Mouse (Mus musculus): ENCODE measurements at regions not wholly inside any gene's neighbourhood (a gene's known extent, or its start where the extent isn't known, plus 50 kb on each side); places are given as distances from the start of the nearest gene placed in this dataset.

DNA sequence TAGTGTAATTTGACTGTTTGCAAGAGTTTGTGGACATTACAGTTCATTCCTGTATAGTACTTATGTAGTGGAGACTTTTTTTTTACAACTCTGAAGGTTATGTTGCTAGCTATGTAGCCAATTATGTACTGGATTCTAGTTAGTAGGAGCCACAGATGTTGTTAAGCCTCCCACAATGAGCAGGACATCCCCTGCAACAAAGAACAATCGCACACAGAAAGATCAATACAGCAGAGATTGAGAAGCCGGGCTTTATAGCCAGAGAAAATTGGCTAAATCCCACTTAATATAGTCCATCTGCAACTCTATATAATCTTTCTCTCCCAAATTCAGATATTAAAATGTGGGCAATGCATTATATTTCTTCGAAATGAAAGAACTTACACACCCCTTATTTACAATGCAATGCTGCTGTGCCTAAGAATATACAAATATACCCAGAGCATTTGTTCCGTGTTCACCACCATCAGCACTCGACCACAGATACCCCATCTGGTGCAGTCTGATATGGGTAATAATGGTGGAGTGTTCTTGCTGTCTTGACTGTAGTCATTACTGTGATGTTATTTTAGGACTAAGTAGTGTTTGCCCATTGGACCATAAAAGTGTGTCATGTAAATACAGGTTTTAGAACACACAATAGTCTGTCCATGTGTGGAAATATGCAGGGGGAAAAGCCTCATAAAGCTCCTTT, 1351.9 kb upstream of the Zeb2 start:
- DNase-seq = no peak

DNA sequence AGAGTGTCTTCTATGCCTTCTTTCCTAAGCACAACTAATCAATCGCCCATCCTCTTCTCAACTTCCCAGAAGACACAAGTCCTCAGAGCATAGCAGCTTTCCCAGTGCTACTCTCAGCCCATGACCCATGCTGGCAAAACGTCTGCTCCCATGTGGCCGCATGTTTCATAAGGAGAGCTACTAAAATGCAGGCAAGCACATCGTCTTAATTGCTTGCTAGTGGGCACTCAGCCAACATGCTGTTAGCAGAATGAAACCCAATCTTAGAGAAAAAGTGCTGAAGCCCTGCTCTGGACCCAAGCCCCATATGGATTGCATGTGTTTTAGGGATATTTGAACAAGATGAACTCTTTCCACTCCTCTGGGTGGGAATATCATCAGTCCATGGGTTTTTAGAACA, 1348.2 kb upstream of the Zeb2 start:
- DNase-seq = no peak

DNA sequence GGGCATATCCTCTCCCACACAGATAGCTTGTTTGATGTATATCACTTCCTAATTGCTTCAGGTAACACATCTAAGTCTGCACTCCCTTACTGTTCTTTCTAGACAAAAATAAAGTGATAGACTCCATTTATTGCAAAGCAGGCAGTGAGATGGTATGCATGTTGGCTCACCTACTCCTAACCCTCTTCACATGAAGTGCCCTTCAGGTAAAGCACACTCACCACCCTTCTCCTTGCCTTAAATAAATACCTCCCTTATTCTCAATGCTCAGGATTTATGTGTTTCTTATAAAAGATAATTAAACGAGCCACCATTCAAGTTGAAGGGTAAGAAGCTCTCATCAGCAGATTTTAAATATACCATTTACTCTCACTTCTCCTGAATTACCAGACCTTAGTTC, 1347.7 kb upstream of the Zeb2 start:
- DNase-seq = no peak

DNA sequence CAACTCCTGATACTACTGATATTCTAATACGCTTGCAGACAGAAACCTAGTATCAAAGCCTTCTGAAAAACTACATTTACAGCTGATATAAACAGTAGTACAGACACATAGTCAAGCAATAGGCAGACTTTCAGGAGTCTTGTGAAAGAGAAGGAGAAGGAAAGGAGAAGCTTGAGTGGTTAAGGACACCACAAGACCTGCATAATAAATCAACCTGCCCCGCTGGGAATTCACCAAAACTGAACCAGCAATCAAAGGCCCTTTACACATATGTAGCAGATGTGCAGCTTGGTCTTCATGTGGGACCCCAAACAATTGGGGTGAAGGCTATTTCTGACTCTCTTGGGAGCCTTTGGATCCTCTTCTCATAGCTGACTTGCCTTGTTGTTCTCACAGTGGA, 1345.5 kb upstream of the Zeb2 start:
- no peak for DNase-seq

DNA sequence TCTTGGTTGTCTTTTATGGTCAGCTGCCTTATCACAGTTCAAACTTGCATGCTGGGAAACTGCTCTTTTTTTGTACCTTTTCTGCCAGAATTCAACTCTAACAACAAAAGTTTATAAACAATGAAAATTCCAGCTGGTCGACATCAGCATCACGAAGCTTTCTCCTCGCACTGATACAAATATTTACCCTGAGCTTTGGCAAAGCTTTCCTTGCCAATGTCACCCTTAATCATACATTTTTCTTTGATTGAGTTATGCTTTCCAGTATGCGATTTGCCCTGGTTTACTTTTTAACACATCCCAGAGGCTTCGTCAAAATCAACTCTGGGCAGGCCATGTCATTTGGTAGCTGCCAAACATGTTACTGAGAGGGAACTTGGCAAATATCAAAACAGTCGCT, 1333.5 kb upstream of the Zeb2 start:
- DNase-seq = no peak

DNA sequence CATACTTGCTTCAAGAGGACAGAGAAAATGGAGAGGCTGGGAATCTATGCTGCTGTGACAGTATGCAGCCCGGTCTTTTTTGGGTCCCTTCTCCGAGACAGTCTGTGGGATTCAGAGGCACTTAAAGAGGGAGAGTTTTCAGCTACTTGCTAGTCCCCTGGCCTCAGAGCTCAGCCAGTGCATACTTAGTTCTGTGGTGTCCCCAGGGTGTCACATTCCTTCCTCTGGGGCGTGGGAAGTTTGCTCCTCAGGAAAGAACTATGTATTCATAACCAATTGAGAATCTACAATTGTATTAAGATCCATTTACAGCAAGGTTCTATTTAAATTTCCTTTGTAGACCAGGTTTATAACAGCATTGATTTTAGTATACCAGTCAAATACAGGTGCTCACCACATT, 1328.1 kb upstream of the Zeb2 start:
- DNase-seq = no peak

DNA sequence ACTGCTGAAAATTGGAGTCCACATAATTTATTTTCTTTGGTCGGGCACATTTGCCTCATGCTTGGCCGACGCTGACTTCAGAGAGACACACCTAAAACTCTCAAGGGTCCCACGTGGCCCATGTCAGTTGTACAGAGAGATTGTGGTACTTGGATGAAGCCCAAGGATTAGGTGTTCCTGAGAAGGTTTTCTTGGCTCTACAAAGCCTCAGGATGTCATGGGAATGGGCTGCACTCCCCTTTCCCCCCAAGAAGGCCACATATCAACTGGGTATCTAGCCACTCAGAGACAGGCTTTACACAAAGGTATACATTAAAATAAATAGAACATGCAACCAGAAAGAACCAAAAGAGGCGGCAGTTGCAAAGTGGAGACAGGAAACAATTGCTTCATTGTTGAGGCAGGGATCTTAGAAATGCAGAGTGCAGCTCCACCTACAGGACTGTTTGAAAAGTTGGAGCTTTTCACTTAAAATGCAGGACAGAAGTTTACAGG, 1326.5 kb upstream of the Zeb2 start:
- DNase-seq = peak; percentile 4

DNA sequence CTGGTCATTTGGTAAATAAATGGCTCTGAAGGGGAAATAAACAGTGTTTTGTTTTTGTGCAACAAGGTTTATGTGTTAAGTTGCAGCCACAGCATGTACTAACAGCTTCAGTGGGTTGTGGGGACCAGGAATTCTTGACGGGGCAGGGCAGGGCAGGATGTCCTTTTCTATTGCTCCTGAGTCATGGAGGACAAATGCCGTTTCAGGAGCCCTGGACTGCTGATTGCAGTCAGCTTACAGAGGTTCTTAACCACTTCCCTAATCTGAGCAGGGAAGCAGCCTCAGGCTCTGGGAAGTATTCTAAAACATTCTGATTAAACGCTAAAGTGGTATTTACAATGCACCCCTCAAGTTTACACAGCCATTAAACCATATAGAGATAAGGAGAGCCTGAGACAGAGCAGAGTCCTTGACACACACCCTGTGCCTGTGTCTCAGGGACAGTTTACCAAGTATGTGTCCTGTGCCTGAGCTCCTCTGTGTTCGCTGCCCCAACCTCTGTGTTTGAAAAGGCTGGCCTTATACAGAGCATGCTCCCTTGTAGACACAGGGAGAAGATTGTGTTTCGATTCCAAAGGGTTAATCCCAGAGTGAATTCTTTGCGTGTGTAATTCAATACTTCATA, 1326.0 kb upstream of the Zeb2 start:
- DNase-seq = no peak

DNA sequence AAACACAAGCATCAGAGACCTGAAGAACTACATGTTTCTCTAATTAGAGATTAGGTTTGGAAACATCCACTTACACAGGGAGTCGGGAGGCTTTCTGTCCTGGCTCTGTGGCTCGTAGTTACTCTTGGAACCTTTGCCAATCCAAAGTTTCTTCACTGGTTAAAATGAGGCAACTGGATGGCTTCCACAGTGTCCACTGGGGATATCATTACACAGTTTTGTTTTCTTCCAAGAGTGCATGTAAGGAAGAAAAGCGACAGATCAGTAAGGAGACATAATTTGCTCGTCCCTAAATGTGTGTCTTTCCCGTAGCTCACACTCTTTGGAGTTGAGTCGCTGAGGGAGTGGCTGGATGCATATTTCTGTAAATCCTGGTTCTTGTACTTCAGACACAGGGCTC, 1325.4 kb upstream of the Zeb2 start:
- DNase-seq = no peak

DNA sequence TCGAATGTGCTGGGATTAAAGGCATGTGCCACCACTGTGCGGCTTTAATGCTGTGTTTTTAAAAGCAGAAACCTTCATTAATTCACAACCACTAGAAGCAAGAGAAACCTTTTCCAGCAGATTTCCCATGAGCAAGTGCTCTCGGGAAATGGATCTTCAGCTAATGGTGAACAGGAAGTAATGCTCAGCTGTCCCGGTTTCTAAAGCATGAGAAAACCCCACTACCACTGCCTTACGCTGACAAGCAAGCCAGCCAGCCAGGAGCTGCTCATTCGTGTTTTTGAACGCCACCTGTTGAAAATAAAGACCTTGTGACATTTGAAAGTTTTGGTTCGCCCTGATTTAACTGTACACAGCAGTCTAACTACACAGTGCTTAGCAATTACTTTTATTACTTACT, 1324.7 kb upstream of the Zeb2 start:
- DNase-seq = no peak

DNA sequence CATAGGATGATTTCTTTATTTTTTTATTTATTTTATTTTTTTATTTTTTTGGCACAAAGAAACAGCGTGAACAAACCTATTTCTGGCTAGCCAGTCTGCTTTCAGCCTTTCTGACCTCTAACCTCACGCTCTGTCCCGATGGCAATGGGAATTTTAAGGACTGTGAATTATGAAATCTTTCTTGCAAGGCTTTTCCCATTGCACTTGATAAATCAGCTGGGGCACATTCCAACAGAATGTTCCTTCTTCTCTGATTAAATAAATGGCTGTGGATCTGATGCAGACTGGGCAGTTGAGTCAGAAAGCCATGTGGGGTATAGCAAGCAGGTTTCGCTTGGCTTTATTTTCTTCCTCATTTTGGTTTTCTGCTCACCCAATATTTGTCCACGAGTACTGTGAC, 1324.2 kb upstream of the Zeb2 start:
- no peak for DNase-seq

DNA sequence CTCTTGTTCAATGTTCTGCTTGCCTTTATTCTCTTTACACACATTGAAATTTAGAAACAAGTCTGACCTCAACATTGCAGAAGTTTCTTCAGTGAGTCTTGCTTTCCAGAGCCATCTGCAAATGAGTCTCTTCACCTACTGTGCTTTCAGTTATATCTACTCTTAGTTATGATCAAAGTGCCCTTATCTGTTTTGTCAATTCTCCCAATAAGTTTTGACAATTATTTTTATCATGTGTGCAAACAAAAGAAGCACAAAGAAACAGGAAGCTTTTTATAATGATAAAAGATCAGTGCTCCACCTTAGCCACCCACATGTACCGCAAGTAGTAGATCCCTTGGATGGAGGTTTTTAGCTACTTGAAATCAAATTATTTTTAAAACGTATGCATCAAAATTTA, 1322.8 kb upstream of the Zeb2 start:
- DNase-seq = no peak

DNA sequence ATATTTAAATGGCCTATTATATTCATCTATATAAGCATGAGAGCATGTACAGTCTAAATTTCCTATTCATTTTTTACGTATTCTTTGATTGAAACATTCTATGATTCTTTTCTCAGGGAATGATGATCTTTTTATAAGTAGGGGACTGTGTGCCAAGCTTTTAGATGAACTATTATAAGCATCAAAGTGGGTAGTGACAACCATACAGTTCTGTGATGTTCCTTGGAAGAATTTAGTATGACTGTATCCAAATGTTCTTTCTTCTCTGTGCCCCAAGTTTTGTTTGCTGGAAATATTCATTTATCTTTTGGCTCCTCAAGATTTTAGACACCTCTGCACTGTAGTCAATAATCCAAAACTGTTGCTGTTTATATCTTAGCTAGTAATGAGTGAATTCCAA, 1301.1 kb upstream of the Zeb2 start:
- no peak for DNase-seq

DNA sequence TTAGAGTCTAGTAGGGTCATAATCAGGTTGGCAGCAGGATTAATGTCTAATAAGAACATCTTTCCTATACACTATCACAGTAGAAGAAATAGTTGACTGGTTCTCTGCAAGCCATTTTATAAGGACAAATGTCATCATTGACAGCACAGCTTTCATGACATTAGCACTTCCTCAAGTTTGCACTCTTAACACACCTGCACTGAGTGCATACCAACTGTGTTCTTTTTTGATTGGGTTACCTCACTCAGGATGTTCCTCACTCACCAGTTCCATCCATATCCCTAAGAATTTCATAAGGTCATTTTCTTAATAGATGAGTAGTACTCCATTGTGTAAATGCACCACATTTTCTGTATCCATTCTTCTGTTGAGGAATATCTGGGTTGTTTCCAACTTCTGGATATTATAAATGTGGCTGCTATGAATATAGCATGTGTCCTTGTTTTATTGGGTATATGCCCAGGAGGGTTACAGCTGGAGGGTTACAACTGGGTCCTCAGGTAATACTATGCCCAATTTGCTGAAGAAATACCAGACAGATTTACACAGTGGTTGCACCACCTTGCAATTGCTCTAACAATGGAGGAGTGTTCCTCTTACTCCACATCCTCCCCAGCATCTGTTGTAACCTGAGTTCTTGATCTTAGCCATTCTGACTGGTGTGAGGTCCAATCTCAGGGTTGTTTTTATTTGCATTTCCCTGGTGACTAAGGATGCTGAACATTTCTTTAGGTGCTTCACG, 1285.3 kb upstream of the Zeb2 start:
- no peak for DNase-seq

DNA sequence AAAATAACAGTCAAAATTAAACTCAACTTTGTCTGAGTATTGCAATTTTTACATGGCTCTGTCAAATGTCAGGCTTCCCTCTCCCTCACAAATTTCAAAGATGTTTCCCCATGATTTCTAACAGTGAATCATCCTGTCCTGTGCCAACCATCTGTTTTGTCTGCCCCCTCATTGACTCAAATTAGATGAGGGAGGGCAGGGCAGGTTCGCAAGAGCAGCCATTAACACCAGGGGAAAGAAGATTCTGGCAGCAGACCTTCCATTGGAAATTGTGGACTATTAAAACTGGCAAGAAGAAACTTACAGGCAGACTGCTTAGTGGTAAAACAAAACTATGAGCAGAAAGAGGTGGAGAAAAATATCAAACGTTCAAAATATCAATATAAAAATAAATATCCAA, 1277.0 kb upstream of the Zeb2 start:
- no peak for DNase-seq

DNA sequence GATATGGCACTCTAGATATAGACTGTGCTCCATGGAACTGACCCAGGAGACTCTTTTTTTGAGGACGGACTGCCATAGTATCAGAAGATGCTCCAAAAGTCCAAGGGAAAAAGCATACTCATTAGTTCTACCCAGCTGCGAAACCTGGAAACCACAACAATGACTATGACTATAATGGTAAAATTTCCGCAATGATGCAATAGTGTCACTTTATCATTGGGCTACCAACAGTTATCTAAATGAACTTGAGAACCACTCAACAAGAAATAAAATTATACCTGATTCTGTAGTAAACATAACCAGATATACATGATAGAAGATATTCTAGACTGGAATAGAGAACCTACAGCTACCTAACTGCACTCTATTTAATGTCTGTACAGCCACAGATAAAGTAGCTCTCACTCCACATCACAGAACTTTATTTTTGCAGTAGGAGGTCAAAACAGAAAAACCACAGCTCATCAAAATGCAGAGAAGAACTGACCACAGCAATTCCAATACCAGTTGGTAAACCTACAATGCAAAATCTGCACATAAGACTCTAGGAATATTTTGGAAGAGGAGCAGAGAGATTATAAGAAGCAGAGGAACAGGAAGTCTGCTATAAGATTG, 1255.8 kb upstream of the Zeb2 start:
- DNase-seq = no peak

DNA sequence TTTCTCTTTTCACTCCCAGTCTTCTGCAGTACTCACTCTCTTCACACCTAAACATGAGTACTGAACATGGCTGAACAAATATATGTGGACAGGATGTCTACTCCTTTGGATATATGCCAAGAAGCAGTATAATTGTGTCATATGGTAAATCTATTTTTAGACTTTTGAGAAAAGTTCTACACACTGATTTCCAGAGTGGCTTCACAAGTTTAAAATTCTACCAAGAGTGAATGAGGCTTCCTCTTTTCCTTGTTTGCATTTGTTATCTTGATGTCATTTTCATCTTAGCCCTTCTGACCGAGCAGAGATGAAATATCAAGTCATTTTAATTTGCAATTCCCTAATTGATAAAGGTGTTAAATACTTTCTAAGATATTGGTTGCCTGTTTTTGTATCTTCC, 1254.6 kb upstream of the Zeb2 start:
- no peak for DNase-seq

DNA sequence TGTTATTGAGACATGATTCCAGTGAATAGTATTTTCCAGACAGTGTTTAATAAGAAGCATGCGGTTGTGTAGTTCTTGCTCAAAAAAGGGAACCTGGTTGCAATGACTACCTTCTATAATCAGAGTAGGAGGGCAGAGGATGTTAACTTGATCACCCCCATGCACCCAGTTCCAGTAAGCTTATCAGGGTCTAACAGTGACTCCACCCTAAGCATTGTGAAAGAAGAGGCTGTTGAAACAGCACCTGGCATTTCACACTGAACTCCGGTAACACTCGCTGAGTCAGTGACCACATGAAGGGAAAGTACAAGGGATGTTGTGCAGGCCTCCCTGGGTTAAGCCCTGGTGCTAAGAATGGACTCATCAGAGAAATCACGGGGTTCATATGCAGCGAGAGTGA, 1253.8 kb upstream of the Zeb2 start:
- no peak for DNase-seq

DNA sequence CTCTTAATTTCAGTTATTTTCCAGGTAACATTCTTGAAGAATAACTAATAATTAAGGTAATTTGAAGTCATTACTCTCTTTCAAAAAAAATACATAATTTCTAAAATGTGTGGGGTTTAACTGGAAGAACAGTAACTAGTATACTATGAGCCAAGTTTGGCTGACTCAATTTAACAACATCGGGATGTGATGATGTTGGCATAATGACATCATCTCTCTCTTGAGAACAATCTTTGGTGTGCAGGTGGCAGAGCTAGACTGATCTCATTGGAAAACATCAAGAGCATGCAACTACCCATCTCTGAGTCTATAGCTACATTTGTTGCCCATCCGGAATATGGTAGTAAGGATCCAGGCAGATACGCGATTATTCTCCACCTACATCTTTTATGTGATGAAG, 1251.7 kb upstream of the Zeb2 start:
- DNase-seq = no peak

DNA sequence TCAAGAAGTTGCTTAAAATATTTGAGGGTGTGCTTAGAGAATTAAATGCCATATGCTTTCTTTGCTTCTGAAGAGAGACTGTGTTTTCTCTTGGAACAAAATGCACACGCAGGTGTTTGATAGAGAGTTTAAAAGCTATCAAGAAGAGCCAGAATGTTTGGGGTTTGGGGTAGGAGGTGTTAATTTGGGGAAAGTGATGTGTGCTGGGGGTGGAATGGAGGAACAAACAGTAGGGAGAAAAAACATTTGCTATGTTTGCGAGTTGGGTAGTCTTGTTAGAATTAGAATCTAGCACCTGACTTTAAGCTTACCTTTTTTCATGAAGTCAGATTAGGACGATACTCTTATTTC, 1248.9 kb upstream of the Zeb2 start:
- DNase-seq = no peak

DNA sequence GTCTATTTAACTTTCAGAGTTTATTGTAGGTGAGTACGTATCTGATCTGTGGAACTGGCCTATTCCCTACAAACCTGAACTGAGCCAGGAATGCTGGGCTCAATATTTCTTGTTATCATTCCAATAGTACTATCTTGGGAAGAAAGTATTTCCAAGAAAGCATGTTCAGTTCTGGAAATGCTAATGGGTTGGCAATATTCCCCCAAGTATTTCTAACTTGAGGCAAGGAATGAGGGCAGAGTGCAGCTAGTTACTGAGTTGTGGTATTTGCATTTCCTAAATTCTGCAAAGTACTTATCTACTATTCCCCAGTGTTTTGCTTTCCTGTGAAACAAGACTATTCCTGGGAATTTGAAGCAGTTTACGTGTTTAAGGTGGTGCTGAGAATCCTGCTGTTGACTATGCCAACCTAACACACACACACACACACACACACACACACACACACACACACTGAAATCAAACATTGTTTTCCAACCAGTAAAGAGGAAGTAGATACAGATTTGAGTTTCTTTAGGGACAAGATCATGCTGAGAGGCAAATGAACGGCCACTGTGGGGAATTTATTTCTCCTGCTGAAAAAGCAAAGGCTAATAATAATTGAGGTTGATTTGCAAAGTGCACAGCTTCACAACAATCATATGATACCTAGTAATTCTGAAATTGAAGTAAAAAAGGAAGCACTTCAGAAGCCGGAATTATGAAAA, 1248.4 kb upstream of the Zeb2 start:
- DNase-seq = no peak

DNA sequence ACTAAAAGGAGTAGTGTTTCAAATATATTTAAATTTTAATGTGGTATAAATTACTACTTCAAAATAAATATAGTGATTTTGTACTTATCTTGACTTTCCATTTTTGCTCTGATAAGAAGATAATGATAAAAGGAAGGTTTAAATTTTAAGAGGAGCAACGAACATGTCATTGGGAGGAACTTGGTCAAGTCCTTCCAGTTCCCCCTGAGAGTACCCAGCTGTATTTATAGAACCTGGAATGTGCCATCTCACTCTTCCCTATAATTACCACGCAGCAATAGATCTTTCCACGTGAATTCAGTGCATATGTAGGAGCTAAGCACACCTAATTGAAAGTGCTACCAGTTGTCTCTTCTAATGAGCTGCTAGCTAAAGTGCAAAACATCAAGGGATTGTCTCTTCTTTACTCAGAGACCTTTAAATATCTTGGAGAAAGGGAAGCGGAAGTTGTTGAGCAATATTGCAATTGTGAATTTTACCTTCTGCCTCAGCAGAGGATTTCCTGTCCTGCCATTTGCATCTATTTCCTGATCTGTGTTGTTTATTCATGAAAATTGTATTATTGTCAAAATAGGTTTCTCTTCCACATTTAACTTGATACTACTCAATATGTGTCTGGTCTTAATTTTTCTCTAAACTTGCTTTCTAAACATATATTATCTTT, 1243.0 kb upstream of the Zeb2 start:
- DNase-seq = no peak

DNA sequence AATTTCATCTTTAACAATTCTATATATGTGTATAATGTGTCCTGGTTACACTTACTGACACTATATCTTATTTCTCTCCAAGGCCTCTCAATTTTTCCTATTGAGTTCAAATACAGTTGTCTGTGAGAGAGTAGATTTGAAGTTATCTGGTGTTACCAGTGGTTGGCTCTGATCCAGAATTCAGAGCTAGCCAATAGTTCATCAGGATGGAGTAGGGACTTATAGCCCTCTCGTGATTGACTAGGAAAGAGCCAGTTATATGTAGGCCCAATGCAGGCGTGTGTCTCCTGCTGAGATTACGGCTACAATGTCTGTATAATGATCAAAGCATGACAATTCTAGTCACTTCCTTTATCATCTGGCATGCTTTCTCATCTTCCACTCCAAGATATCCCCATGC, 1241.0 kb upstream of the Zeb2 start:
- DNase-seq = no peak
